Mouse (Mus musculus) C2C12 (cell line): ENCODE data around the gene Cc2d2a. TPM values are rescaled to one million over a fixed set of nuclear protein-coding genes. Genes with fewer than 3 reads are reported as not detected.

Experiments
- H3K27me3 ChIP-seq: one replicate; pipeline ENCODE4 v1.6.1; 2011; ENCODE audit not compliant: control insufficient read depth, insufficient read depth, insufficient read length
- H3K36me3 ChIP-seq: one replicate; pipeline ENCODE4 v1.6.1; 2011; ENCODE audit not compliant: control insufficient read depth, insufficient read depth
- H3K4me3 ChIP-seq: one replicate; pipeline ENCODE4 v1.5.1; 2011; ENCODE audit warnings: mild to moderate bottlenecking, control low read depth; ENCODE audit not compliant: poor library complexity, insufficient read depth, severe bottlenecking
- H3K79me2 ChIP-seq: one replicate; pipeline ENCODE4 v1.6.1; 2011; ENCODE audit not compliant: control insufficient read depth, insufficient read depth
- H3K79me3 ChIP-seq: one replicate; pipeline ENCODE4 v1.6.1; 2011; ENCODE audit warnings: low read depth, control low read depth
- H3ac ChIP-seq: one replicate; pipeline ENCODE3; 2011; ENCODE audit warnings: low read depth; ENCODE audit not compliant: control insufficient read depth, insufficient read length
- CEBPB ChIP-seq: IDR thresholded peaks from one replicate; pipeline ENCODE4 v1.6.1; 2011; ENCODE audit warnings: low read depth, mild to moderate bottlenecking, control low read depth, moderate library complexity
- CTCF ChIP-seq: IDR thresholded peaks from one replicate; pipeline ENCODE4 v1.5.1; 2011; ENCODE audit not compliant: control insufficient read depth, insufficient read depth, insufficient read length
- FOSL1 ChIP-seq: IDR thresholded peaks from one replicate; pipeline ENCODE4 v1.8.0; 2011; ENCODE audit warnings: mild to moderate bottlenecking, low read length; ENCODE audit not compliant: poor library complexity, insufficient read depth, severe bottlenecking
- MAX ChIP-seq: IDR thresholded peaks from one replicate; pipeline ENCODE4 v1.6.1; 2011; ENCODE audit warnings: mild to moderate bottlenecking, control low read depth
- MYOD1 ChIP-seq: IDR thresholded peaks from one replicate; pipeline ENCODE4 v1.6.1; 2011; ENCODE audit warnings: low read depth; ENCODE audit not compliant: control insufficient read depth, insufficient read length
- MYOG ChIP-seq: IDR thresholded peaks from one replicate; pipeline ENCODE4 v1.6.1; 2011; ENCODE audit not compliant: control insufficient read depth, insufficient read length; ENCODE audit errors: extremely low read depth
- USF1 ChIP-seq: IDR thresholded peaks from one replicate; pipeline ENCODE4 v1.6.1; 2011; ENCODE audit warnings: low read depth, mild to moderate bottlenecking, control low read depth, moderate library complexity
- polyA plus RNA-seq: library from polyadenylated mRNA; unstranded; fragments of >200 nt; fragmentation: generic; extraction: Trizol; gene quantifications from one replicate; pipeline ENCODE4 v1.2.1, GENCODE M21; 2012; ENCODE audit warnings: missing spikeins

Cc2d2a gene
- polyA plus RNA-seq, 1 experiment, result 1.6 TPM

DNA sequence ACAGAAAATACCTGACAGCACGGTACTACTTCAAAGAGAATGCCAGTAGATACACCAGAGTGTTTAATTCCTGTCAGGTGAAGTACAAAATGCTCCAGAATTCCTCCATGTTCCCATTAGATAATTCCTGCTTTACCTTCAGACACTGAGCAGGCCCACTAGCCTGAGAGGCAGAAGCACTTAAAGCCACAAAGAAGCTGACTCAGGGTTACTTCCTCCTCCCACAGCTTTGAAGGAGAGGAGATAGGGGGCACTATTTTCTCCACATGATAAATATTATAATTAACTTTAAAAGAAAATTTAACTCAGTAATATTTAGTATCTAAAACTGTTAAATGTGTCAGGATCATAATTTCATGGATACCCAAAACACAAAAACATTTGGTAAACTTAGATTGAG is 82.0 kb downstream of the Cc2d2a start:
- TF ChIP-seq FOSL1 (no peak), MYOD1 (no peak), CEBPB (no peak), CTCF (no peak), MAX (no peak)
- H3ac ChIP-seq, result no peak overlapping the region
- peaks cover 50% of the 10 kb centered on the region for H3K36me3 ChIP-seq
- no peaks in the 10 kb centered on the region for H3K79me3 ChIP-seq
- H3K27me3 ChIP-seq, result no peaks in the 10 kb centered on the region
- no peak overlapping the region for H3K4me3 ChIP-seq
- no peaks in the 10 kb centered on the region for H3K79me2 ChIP-seq

- H3K36me3 ChIP-seq, result peaks cover 50% of the 10 kb centered on the region
- H3K4me3 ChIP-seq, result no peak overlapping the region
- TF ChIP-seq MYOG (no peak), MAX (no peak), MYOD1 (no peak), FOSL1 (no peak), CEBPB (no peak), CTCF (no peak), USF1 (no peak)
These were observed 83.0 kb downstream of the Cc2d2a start for GRCm38 (mm10) chr5:43745156-43745555.

GRCm38 (mm10) chr5:43748039-43748438 is 85.9 kb downstream of the Cc2d2a start:
- no peaks in the 10 kb centered on the region for H3K27me3 ChIP-seq
- H3ac ChIP-seq, result no peak overlapping the region
- peaks cover 10% of the 10 kb centered on the region for H3K79me2 ChIP-seq
- H3K36me3 ChIP-seq, result peaks cover 29% of the 10 kb centered on the region
- H3K4me3 ChIP-seq, result no peak overlapping the region
- no peaks in the 10 kb centered on the region for H3K79me3 ChIP-seq
- no peak for TF ChIP-seq MYOG
- TF ChIP-seq CTCF, result no peak
- no peak for TF ChIP-seq MAX
- no peak for TF ChIP-seq FOSL1
- no peak for TF ChIP-seq USF1
- TF ChIP-seq CEBPB, result no peak
- no peak for TF ChIP-seq MYOD1

More at GRCm38 (mm10) chr5:43745156-43745555, 83.0 kb downstream of the Cc2d2a start:
- no peaks in the 10 kb centered on the region for H3K79me2 ChIP-seq
- no peak overlapping the region for H3ac ChIP-seq
- H3K27me3 ChIP-seq, result no peaks in the 10 kb centered on the region
- no peaks in the 10 kb centered on the region for H3K79me3 ChIP-seq

DNA sequence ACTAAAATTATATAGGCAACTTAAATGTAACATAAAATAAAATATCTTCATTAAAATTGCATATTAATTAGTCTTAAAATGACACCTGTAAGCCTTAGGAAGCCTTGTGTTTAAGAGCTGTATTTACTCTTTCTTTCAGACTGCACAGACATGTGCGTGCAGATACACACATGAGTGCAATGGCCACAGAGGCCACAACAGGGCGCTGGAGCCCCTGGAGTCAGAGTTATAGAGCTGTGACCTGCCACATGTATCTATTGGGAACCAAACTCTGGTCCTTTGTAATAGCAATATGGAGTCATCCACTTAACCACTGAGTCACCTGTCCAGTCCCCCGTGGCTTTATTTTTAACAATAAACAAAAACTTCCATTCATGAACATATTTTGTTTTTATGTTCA is 86.9 kb downstream of the Cc2d2a start:
- Histone ChIP-seq H3K79me3 (peaks cover 6% of the 10 kb centered on the region), H3K79me2 (peaks cover 17% of the 10 kb centered on the region), H3K27me3 (no peaks in the 10 kb centered on the region), H3K36me3 (peaks cover 32% of the 10 kb centered on the region), H3ac (no peak overlapping the region), H3K4me3 (no peak overlapping the region)
- TF ChIP-seq CEBPB, result no peak

DNA sequence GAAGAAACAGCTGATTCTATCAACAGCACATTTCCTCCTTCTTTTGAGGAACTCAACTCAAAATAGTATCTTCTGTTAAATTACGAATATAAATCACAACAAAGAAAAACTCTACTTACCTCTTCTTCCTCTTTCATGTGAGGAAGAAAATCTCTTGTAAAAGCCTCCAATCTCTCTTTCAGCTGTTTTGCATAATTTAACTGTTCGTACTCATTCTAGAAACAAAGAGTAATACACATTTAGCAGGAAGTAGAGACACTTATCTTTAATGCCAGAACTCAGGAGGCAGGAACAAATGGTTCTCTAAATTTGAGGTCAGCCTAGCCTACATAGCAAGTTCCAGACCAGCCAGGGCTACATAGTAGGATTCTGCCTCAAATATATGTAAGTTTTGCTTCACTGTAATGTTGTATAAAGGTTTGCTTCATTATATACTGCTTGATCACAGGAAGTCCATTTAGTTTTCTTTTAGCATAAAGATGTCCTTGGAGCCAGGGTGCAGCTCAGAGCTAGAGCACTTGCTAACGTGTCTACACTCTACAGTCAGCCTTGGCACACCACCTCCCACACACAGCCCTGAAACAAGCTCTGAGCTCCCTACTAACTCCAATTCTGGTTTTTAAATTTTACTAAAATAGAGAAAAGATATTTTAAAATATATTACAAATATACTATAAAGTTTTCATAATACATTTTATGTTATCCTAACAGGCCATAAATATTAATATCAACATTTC is 108.6 kb downstream of the Cc2d2a start:
- no peak overlapping the region for H3ac ChIP-seq
- H3K79me3 ChIP-seq, result peaks cover 24% of the 10 kb centered on the region
- no peak overlapping the region for H3K4me3 ChIP-seq
- H3K79me2 ChIP-seq, result peaks cover 46% of the 10 kb centered on the region
- TF ChIP-seq MAX (no peak), MYOG (no peak), CEBPB (no peak), MYOD1 (no peak), CTCF (no peak), USF1 (no peak), FOSL1 (no peak)
- no peaks in the 10 kb centered on the region for H3K27me3 ChIP-seq
- H3K36me3 ChIP-seq, result peaks cover 61% of the 10 kb centered on the region

- peaks cover 32% of the 10 kb centered on the region for H3K79me3 ChIP-seq
- peaks cover 54% of the 10 kb centered on the region for H3K79me2 ChIP-seq
- H3ac ChIP-seq, result no peak overlapping the region
- no peak overlapping the region for H3K4me3 ChIP-seq
- no peaks in the 10 kb centered on the region for H3K27me3 ChIP-seq
- no peak for TF ChIP-seq USF1
- no peak for TF ChIP-seq MYOG
- TF ChIP-seq MYOD1, result no peak
- TF ChIP-seq FOSL1, result no peak
- no peak for TF ChIP-seq CEBPB
- TF ChIP-seq MAX, result no peak
- no peak for TF ChIP-seq CTCF
- H3K36me3 ChIP-seq, result peaks cover 57% of the 10 kb centered on the region
These were observed 109.4 kb downstream of the Cc2d2a start for GRCm38 (mm10) chr5:43771555-43771954.
